Comparison of ENCODE assay signal across 8 mouse cellular contexts in the genomic region with DNA sequence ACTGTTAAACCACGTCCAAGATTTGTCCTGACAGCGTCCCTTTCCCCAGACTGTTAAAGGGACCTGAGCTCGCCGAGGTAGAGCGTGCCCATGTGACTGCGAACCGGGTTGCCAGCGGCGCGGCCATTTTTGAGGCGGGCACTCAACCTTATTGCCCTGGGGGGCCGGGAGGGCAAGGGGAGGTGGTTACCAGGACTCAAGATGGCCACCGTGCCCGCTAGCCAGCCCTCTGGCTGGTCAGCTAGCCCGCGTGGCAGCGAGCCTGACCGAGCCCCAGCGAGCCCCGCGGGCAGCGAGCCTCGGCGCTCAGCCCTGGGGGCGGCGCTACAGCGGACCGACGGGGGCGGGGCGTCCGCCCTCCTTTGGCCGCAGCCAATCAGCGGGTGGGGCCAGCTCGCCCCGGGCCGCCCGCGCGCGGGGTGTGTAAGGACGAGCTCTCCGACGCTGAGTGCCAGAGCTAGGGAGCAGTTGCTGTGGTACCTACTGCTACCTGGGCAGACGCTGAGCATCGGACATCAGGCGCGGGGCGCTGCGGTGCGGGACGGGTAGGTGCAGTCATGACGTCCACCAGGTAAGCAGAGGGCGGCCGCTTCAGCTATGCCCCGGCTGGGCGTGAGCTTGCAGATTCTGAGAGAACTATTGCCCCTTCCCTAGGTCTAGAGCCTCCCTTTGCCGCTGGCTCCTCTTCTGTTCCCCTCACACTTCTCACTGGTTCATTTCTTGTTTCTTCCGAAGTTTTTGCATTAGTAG. TPM values are rescaled to one million over a fixed set of nuclear protein-coding genes. Genes with fewer than 3 reads are reported as not detected.
A peak's percentile ranks its signal among the peaks of the same experiment; 100 is the strongest.
DNase-seq lines count a peak whose midpoint lies in the region; ATAC-seq and TF ChIP-seq lines count a peak whose summit lies in the region.

No protein-coding gene starts in this region.

- H3K9ac ChIP-seq in MEL (ENCODE audit: control insufficient read depth, low read depth, low read length, poor library complexity, severe bottlenecking), result peak overlapping the region; percentile 83
- H3K9ac ChIP-seq in forebrain, embryonic 16.5 days (replicated peaks; ENCODE audit: low read depth, low read length), result peak overlapping the region; percentile 77
- H3K9ac ChIP-seq in lung, embryonic 14.5 days, result peak overlapping the region; percentile 64

- no peak for TF ChIP-seq CTCF in MEL (IDR thresholded peaks at IDR 0.05 in 2 of 3, conservative IDR thresholded peaks at IDR 0.05 in 1 of 3; ENCODE audit: control insufficient read depth in 1 of 3, insufficient read depth in 1 of 3, low read depth in 2 of 3, low read length in 3 of 3, poor library complexity in 1 of 3, severe bottlenecking in 1 of 3)
- TF ChIP-seq CTCF in lung, embryonic 14.5 days (IDR thresholded peaks at IDR 0.05; ENCODE audit: low read depth), result no peak

- no peaks in the 10 kb centered on the region for H3K27me3 ChIP-seq in MEL (ENCODE audit: control insufficient read depth in 1 of 2, insufficient read depth in 2 of 2, low read length in 2 of 2)
- no peaks in the 10 kb centered on the region for H3K27me3 ChIP-seq in forebrain, embryonic 16.5 days (replicated peaks; ENCODE audit: control insufficient read depth, insufficient read depth, low read length)
- no peaks in the 10 kb centered on the region for H3K27me3 ChIP-seq in lung, embryonic 14.5 days (ENCODE audit: insufficient read depth, low read length)

- H3K36me3 ChIP-seq in MEL (ENCODE audit: control insufficient read depth in 1 of 2, insufficient read depth in 2 of 2, low read length in 2 of 2), result peaks cover 0 to 42% of the 10 kb centered on the region in 2 experiments; a peak in 2 of 4 replicates
- H3K36me3 ChIP-seq in forebrain, embryonic 16.5 days (ENCODE audit: control insufficient read depth, insufficient read depth), result no peaks in the 10 kb centered on the region
- H3K36me3 ChIP-seq in lung, embryonic 14.5 days (ENCODE audit: insufficient read depth), result no peaks in the 10 kb centered on the region

- DNase-seq in MEL (ENCODE audit: low read depth, low spot score), result peak; percentile 91
- peak; percentile 93 to 97 for DNase-seq in cerebellum, adult 18-20 months
- peak; percentile 95 to 96 for DNase-seq in heart, postnatal 36 days
- peak; percentile 84 to 86 for DNase-seq in layer of hippocampus, adult 8-10 months (ENCODE audit: low spot score in 2 of 2)
- peak; percentile 96 for DNase-seq in lung, embryonic 14.5 days
- DNase-seq in testis, postnatal 14 days (ENCODE audit: low spot score), result peak; percentile 90

- H3K79me2 ChIP-seq in MEL (ENCODE audit: control insufficient read depth, insufficient read depth, low read length, poor library complexity), result peaks cover 31% of the 10 kb centered on the region

- peak overlapping the region; percentile 84 to 89 for H3K4me3 ChIP-seq in MEL (ENCODE audit: control insufficient read depth in 1 of 2, insufficient read depth in 1 of 2, low read depth in 2 of 2, low read length in 2 of 2)
- peak overlapping the region; percentile 75 for H3K4me3 ChIP-seq in forebrain, embryonic 16.5 days (replicated peaks; ENCODE audit: low read length)
- H3K4me3 ChIP-seq in lung, embryonic 14.5 days (ENCODE audit: low read depth, low read length), result peak overlapping the region; percentile 60

- TF ChIP-seq POLR2A in MEL (IDR thresholded peaks at IDR 0.05; ENCODE audit: control insufficient read depth in 1 of 2, insufficient read depth in 1 of 2, low read depth in 1 of 2, low read length in 2 of 2, poor library complexity in 1 of 2), result peak; percentile 80 to 84

- H3K4me1 ChIP-seq in MEL (ENCODE audit: control insufficient read depth in 1 of 2, insufficient read depth in 2 of 2, low read length in 2 of 2), result peaks cover 18 to 29% of the 10 kb centered on the region in 2 experiments
- H3K4me1 ChIP-seq in forebrain, embryonic 16.5 days (replicated peaks; ENCODE audit: control insufficient read depth, insufficient read depth, low read length), result peaks cover 4% of the 10 kb centered on the region
- peaks cover 20% of the 10 kb centered on the region; the same call in 1 of the 2 replicates for H3K4me1 ChIP-seq in lung, embryonic 14.5 days (ENCODE audit: insufficient read depth)

- TF ChIP-seq RAD21 in MEL (IDR thresholded peaks at IDR 0.05; ENCODE audit: low read depth, low read length), result no peak

- H3K4me2 ChIP-seq in forebrain, embryonic 16.5 days (ENCODE audit: low read length), result peak overlapping the region; percentile 77
- peak overlapping the region; percentile 83 for H3K4me2 ChIP-seq in lung, embryonic 14.5 days

- WGBS in forebrain, embryonic 16.5 days, result under 1% methylated on average over 59 of the region's 59 CpGs
- under 1% methylated on average over 59 of the region's 59 CpGs for WGBS in lung, embryonic 14.5 days

- H3K9me3 ChIP-seq in MEL (replicated peaks; ENCODE audit: insufficient read depth, low read length), result no peaks in the 10 kb centered on the region
- no peaks in the 10 kb centered on the region for H3K9me3 ChIP-seq in forebrain, embryonic 16.5 days (ENCODE audit: control insufficient read depth, low read length)
- no peaks in the 10 kb centered on the region for H3K9me3 ChIP-seq in lung, embryonic 14.5 days (ENCODE audit: low read depth, low read length)

- TF ChIP-seq EP300 in MEL (IDR thresholded peaks at IDR 0.05; ENCODE audit: low read depth in 1 of 2, low read length in 2 of 2), result no peak

- peak overlapping the region; percentile 98 for H3K27ac ChIP-seq in MEL (ENCODE audit: control insufficient read depth, low read depth, low read length)
- peak overlapping the region; percentile 48; the same call in 1 of the 2 replicates for H3K27ac ChIP-seq in forebrain, embryonic 16.5 days (ENCODE audit: low read length)
- H3K27ac ChIP-seq in lung, embryonic 14.5 days (ENCODE audit: low read depth), result peak overlapping the region; percentile 89

- intact Hi-C loops in heart, postnatal 36 days (cut with DNase I), result no loop called here

- ATAC-seq in forebrain, embryonic 16.5 days, result peak; percentile 99
- ATAC-seq in lung, embryonic 14.5 days (ENCODE audit: insufficient read depth), result peak; percentile 98
- peak; percentile 90 for ATAC-seq in neutrophil, adult 5-6 weeks (ENCODE audit: extremely low read depth, insufficient number of reproducible peaks, low FRiP score, poor library complexity, severe bottlenecking)

TF ChIP-seq in MEL, 35 proteins besides CTCF, POLR2A, EP300 and RAD21:
- no peak for TF ChIP-seq MYC (IDR thresholded peaks at IDR 0.05; ENCODE audit: low read depth, low read length)
- no peak for TF ChIP-seq ZNF384 (IDR thresholded peaks at IDR 0.05; ENCODE audit: low read depth, low read length)
- peak; percentile 31; the same call in 1 of the 2 replicates for TF ChIP-seq POLR2AphosphoS2 (IDR thresholded peaks at IDR 0.05; ENCODE audit: low read length)
- TF ChIP-seq ZKSCAN1 (IDR thresholded peaks at IDR 0.05; ENCODE audit: low read depth, low read length), result no peak
- TF ChIP-seq SIN3A (IDR thresholded peaks at IDR 0.05; ENCODE audit: low read length), result peak; percentile 75; the same call in 1 of the 2 replicates
- TF ChIP-seq HCFC1 (IDR thresholded peaks at IDR 0.05; ENCODE audit: low read depth, low read length), result 0 out of 2 replicates have a peak, but pooled peaks have one; percentile 56
- TF ChIP-seq TAL1 (IDR thresholded peaks at IDR 0.05; ENCODE audit: low read length), result no peak
- peak; percentile 90 for TF ChIP-seq USF1 (IDR thresholded peaks at IDR 0.05; ENCODE audit: low read depth, low read length)
- TF ChIP-seq TCF12 (IDR thresholded peaks at IDR 0.05; ENCODE audit: low read depth, low read length), result peak; percentile 11; the same call in 1 of the 2 replicates
- TF ChIP-seq UBTF (IDR thresholded peaks at IDR 0.05; ENCODE audit: borderline replicate concordance, insufficient read depth, low read depth, low read length), result no peak
- peak; percentile 91; the same call in 1 of the 2 replicates for TF ChIP-seq MXI1 (IDR thresholded peaks at IDR 0.05; ENCODE audit: low read depth, low read length)
- peak; percentile 45; the same call in 1 of the 2 replicates for TF ChIP-seq MAX (IDR thresholded peaks at IDR 0.05; ENCODE audit: low read length)
- peak; percentile 48; the same call in 1 of the 2 replicates for TF ChIP-seq NELFE (IDR thresholded peaks at IDR 0.05; ENCODE audit: low read depth, low read length)
- peak in 1 of 2 experiments; percentile 58; a peak in 1 of 4 replicates for TF ChIP-seq USF2 (IDR thresholded peaks at IDR 0.05; ENCODE audit: borderline replicate concordance in 1 of 2, insufficient read depth in 1 of 2, low read depth in 1 of 2, low read length in 2 of 2)
- no peak for TF ChIP-seq ZMIZ1 (IDR thresholded peaks at IDR 0.05; ENCODE audit: low read depth, low read length)
- 0 out of 2 replicates have a peak, but pooled peaks have one; percentile 19 for TF ChIP-seq ETS1 (IDR thresholded peaks at IDR 0.05; ENCODE audit: low read depth, low read length)

RNA-seq across cellular contexts. Expression of gene Adk, which starts 23.6 kb away (rescaled TPM):
- 102 and 125 TPM in 2 replicates for total RNA-seq in MEL (2012; rRNA removed)
- polyA plus RNA-seq in MEL (2012; ENCODE audit: insufficient read depth in 1 of 2, insufficient read length in 2 of 2, low read depth in 1 of 2, low replicate concordance in 2 of 2, missing spikeins in 1 of 2), result 100 to 1,000 TPM in 1 of 2 experiments, 10 to 100 TPM in 1; 69.0 to 479 TPM
- polyA plus RNA-seq in forebrain, embryonic 16.5 days (2015; fragmentation: Nextera tagmentation; extraction: Ambion mirVana), result 71.9 and 82.3 TPM in 2 replicates
- 100 to 1,000 TPM; 239 to 252 TPM for total RNA-seq in heart, postnatal 36 days (2021)
- total RNA-seq in layer of hippocampus, adult 8-10 months (2022), result 10 to 100 TPM; 66.5 to 80.7 (median 73.0) TPM
- 218 and 229 TPM in 2 replicates for polyA plus RNA-seq in lung, embryonic 14.5 days (2014; fragmentation: Nextera tagmentation; extraction: Ambion mirVana)
- total RNA-seq in neutrophil, adult 5-6 weeks (2017), result 7.4 and 15.1 TPM in 2 replicates

RNA-seq across cellular contexts. Expression of gene Ap3m1, which starts 23.6 kb away (rescaled TPM):
- total RNA-seq in MEL (2012; rRNA removed), result 27.9 and 31.8 TPM in 2 replicates
- 10 to 100 TPM in 1 of 2 experiments, not detected in 1; 47.4 TPM for polyA plus RNA-seq in MEL (2012; ENCODE audit: insufficient read depth in 1 of 2, insufficient read length in 2 of 2, low read depth in 1 of 2, low replicate concordance in 2 of 2, missing spikeins in 1 of 2)
- 101 and 109 TPM in 2 replicates for polyA plus RNA-seq in forebrain, embryonic 16.5 days (2015; fragmentation: Nextera tagmentation; extraction: Ambion mirVana)
- total RNA-seq in heart, postnatal 36 days (2021), result 10 to 100 TPM; 58.0 to 62.9 TPM
- total RNA-seq in layer of hippocampus, adult 8-10 months (2022), result 10 to 100 TPM; 68.9 to 81.4 (median 74.7) TPM
- 82.5 and 86.9 TPM in 2 replicates for polyA plus RNA-seq in lung, embryonic 14.5 days (2014; fragmentation: Nextera tagmentation; extraction: Ambion mirVana)
- 77.5 and 87.9 TPM in 2 replicates for total RNA-seq in neutrophil, adult 5-6 weeks (2017)

Comparison
In these comparisons a context has a peak if more than half of its experiments do, and no peak if none do; other contexts are left out.
1. Peak in every context shown above with its lines: DNase-seq, ATAC-seq, H3K4me3 ChIP-seq and H3K27ac ChIP-seq.
2. H3K27ac ChIP-seq: peak in every context shown above with its lines; median percentile 98 in MEL; 89 in lung, embryonic 14.5 days; 48 in forebrain, embryonic 16.5 days.